Mouse (Mus musculus) liver, embryonic 12.5 days (tissue): ENCODE results near the gene Lrrc29. TPM values are rescaled to one million over a fixed set of nuclear protein-coding genes. Genes with fewer than 3 reads are reported as not detected.
A peak's percentile ranks its signal among the peaks of the same experiment; 100 is the strongest.

Source experiments
- ATAC-seq: fragments of 200-750 bp; cut with Nextera tagmentation; 2 replicates; pipeline ENCODE4 v1.8.0; 2017; ENCODE audit warnings: moderate number of reproducible peaks, mild to moderate bottlenecking, moderate library complexity
- H3K27ac ChIP-seq: fragments of 300-500 bp; sonication (generic); 2 replicates; pipeline ENCODE4 v1.5.1; 2016; ENCODE audit warnings: mild to moderate bottlenecking
- H3K27me3 ChIP-seq: fragments of 300-500 bp; sonication (generic); replicated peaks from 2 replicates; pipeline ENCODE4 v1.6.1; 2016; ENCODE audit warnings: mild to moderate bottlenecking, moderate library complexity
- H3K36me3 ChIP-seq: fragments of 300-500 bp; sonication (generic); 2 replicates; pipeline ENCODE4 v1.6.1; 2016; ENCODE audit warnings: mild to moderate bottlenecking, moderate library complexity
- H3K4me1 ChIP-seq: fragments of 300-500 bp; sonication (generic); 2 replicates; pipeline ENCODE4 v1.6.1; 2016
- H3K4me2 ChIP-seq: fragments of 300-500 bp; sonication (generic); 2 replicates; pipeline ENCODE4 v1.6.1; 2016; ENCODE audit warnings: mild to moderate bottlenecking, moderate library complexity
- H3K4me3 ChIP-seq: fragments of 300-500 bp; sonication (generic); 2 replicates; pipeline ENCODE4 v1.5.1; 2016; ENCODE audit warnings: mild to moderate bottlenecking, moderate library complexity
- H3K9ac ChIP-seq: fragments of 300-500 bp; sonication (generic); 2 replicates; pipeline ENCODE4 v1.6.1; 2016; ENCODE audit warnings: mild to moderate bottlenecking, moderate library complexity
- H3K9me3 ChIP-seq: fragments of 300-500 bp; sonication (generic); replicated peaks from 2 replicates; pipeline ENCODE4 v1.6.1; 2016; ENCODE audit warnings: mild to moderate bottlenecking, moderate library complexity
- WGBS: fragments of 180-500 bp; shearing (Covaris S2); methylation state at CpG from one replicate; pipeline ENCODE4 v1.1.7; 2016; ENCODE audit not compliant: insufficient replicate concordance; 5-methylcytosine and 5-hydroxymethylcytosine counted together
- polyA plus RNA-seq: library from polyadenylated mRNA; unstranded; fragments of >200 nt; fragmentation: Nextera tagmentation; extraction: Ambion mirVana; gene quantifications from 2 replicates; pipeline ENCODE4 v1.2.1, GENCODE M21; 2016

The Lrrc29 gene
- 9.9 and 10.0 TPM in 2 replicates for polyA plus RNA-seq

- WGBS, result under 1% methylated on average over 36 of the region's 36 CpGs
- Histone ChIP-seq H3K27ac (peak within 1 kb of the TSS; percentile 95), H3K4me1 (peaks cover 54% of the 10 kb centered on the region), H3K36me3 (peaks cover 53% of the 10 kb centered on the region), H3K4me3 (peak within 1 kb of the TSS; percentile 80), H3K4me2 (peak within 1 kb of the TSS; percentile 85), H3K9ac (peak within 1 kb of the TSS; percentile 85), H3K27me3 (no peaks in the 10 kb centered on the region), H3K9me3 (no peaks in the 10 kb centered on the region)
- ATAC-seq, result peak; percentile 77
These were observed at the start of gene Lrrc29, which contains the start of gene Tmem208 for GRCm38 (mm10) chr8:105326141-105326672. Lrrc29 (minus strand) TSS chr8:105326278. Tmem208 (plus strand) TSS chr8:105326354.

- H3K27ac ChIP-seq, result no peak overlapping the region
- peak overlapping the region; percentile 51 for H3K4me2 ChIP-seq
- H3K9ac ChIP-seq, result no peak overlapping the region
- peaks cover 22% of the 10 kb centered on the region for H3K27me3 ChIP-seq
- no peaks in the 10 kb centered on the region for H3K36me3 ChIP-seq
- peaks cover 20% of the 10 kb centered on the region for H3K4me1 ChIP-seq
- peak overlapping the region; percentile 20 for H3K4me3 ChIP-seq
- H3K9me3 ChIP-seq, result peaks cover 4% of the 10 kb centered on the region; the same call in 1 of the 2 replicates
- no peak for ATAC-seq
- WGBS, result 30% methylated on average over 33 of the region's 33 CpGs
These were observed 48.5 kb upstream of the Lrrc29 start for GRCm38 (mm10) chr8:105374513-105374966.

GRCm38 (mm10) chr8:105373032-105373431, 47.0 kb upstream of the Lrrc29 start, which contains the start of gene Plekhg4:
Plekhg4 (plus strand) TSS chr8:105373274.
- H3K27ac ChIP-seq, result no peak within 1 kb of the TSS
- H3K36me3 ChIP-seq, result no peaks in the 10 kb centered on the region
- H3K27me3 ChIP-seq, result peaks cover 16% of the 10 kb centered on the region
- peaks cover 4% of the 10 kb centered on the region; the same call in 1 of the 2 replicates for H3K9me3 ChIP-seq
- peaks cover 20% of the 10 kb centered on the region for H3K4me1 ChIP-seq
- H3K4me3 ChIP-seq, result no peak within 1 kb of the TSS
- no peak within 1 kb of the TSS for H3K9ac ChIP-seq
- no peak for ATAC-seq
- peak within 1 kb of the TSS; percentile 51; the same call in 1 of the 2 replicates for H3K4me2 ChIP-seq
- WGBS, result 38% methylated on average over 2 of the region's 2 CpGs

- peaks cover 20% of the 10 kb centered on the region for H3K4me1 ChIP-seq
- 69% methylated on average over 9 of the region's 9 CpGs for WGBS
- no peak overlapping the region for H3K9ac ChIP-seq
- H3K27me3 ChIP-seq, result peaks cover 14% of the 10 kb centered on the region
- H3K27ac ChIP-seq, result no peak overlapping the region
- no peak for ATAC-seq
- H3K9me3 ChIP-seq, result peaks cover 4% of the 10 kb centered on the region; the same call in 1 of the 2 replicates
- H3K36me3 ChIP-seq, result no peaks in the 10 kb centered on the region
- no peak overlapping the region for H3K4me2 ChIP-seq
- H3K4me3 ChIP-seq, result no peak overlapping the region
These were observed 46.4 kb upstream of the Lrrc29 start for GRCm38 (mm10) chr8:105372473-105372872.

GRCm38 (mm10) chr8:105367107-105367506, 41.0 kb upstream of the Lrrc29 start:
- no peak for ATAC-seq
- no peak overlapping the region for H3K27ac ChIP-seq
- H3K36me3 ChIP-seq, result no peaks in the 10 kb centered on the region
- no peak overlapping the region for H3K4me3 ChIP-seq
- WGBS, result 41% methylated on average over 2 of the region's 2 CpGs
- no peak overlapping the region for H3K9ac ChIP-seq
- H3K4me1 ChIP-seq, result no peaks in the 10 kb centered on the region
- no peak overlapping the region for H3K4me2 ChIP-seq
- H3K9me3 ChIP-seq, result no peaks in the 10 kb centered on the region
- peaks cover 4% of the 10 kb centered on the region for H3K27me3 ChIP-seq

GRCm38 (mm10) chr8:105361751-105362702, 35.9 kb upstream of the Lrrc29 start:
- H3K9me3 ChIP-seq, result no peaks in the 10 kb centered on the region
- no peak for ATAC-seq
- H3K36me3 ChIP-seq, result no peaks in the 10 kb centered on the region
- peaks cover 10% of the 10 kb centered on the region for H3K27me3 ChIP-seq
- H3K27ac ChIP-seq, result no peak overlapping the region
- H3K9ac ChIP-seq, result no peak overlapping the region
- 54% methylated on average over 12 of the region's 12 CpGs for WGBS
- no peaks in the 10 kb centered on the region for H3K4me1 ChIP-seq
- H3K4me3 ChIP-seq, result no peak overlapping the region
- H3K4me2 ChIP-seq, result no peak overlapping the region

- H3K9me3 ChIP-seq, result no peaks in the 10 kb centered on the region
- no peaks in the 10 kb centered on the region for H3K36me3 ChIP-seq
- no peak overlapping the region for H3K4me2 ChIP-seq
- 51% methylated on average over 4 of the region's 4 CpGs for WGBS
- peaks cover 9% of the 10 kb centered on the region for H3K4me1 ChIP-seq
- H3K27me3 ChIP-seq, result peaks cover 25% of the 10 kb centered on the region
- no peak for ATAC-seq
- H3K9ac ChIP-seq, result no peak overlapping the region
- no peak overlapping the region for H3K27ac ChIP-seq
- no peak overlapping the region for H3K4me3 ChIP-seq
These were observed 33.6 kb upstream of the Lrrc29 start for GRCm38 (mm10) chr8:105359646-105360045.

GRCm38 (mm10) chr8:105359208-105359607, 33.1 kb upstream of the Lrrc29 start:
- 67% methylated on average over 15 of the region's 15 CpGs for WGBS
- no peak for ATAC-seq
- H3K4me1 ChIP-seq, result peaks cover 9% of the 10 kb centered on the region

GRCm38 (mm10) chr8:105356681-105357080, 30.6 kb upstream of the Lrrc29 start:
- 80% methylated on average over 14 of the region's 14 CpGs for WGBS
- H3K36me3 ChIP-seq, result no peaks in the 10 kb centered on the region
- no peaks in the 10 kb centered on the region for H3K9me3 ChIP-seq
- H3K9ac ChIP-seq, result no peak overlapping the region
- no peak overlapping the region for H3K27ac ChIP-seq
- ATAC-seq, result no peak
- no peak overlapping the region for H3K4me3 ChIP-seq
- peaks cover 39% of the 10 kb centered on the region for H3K27me3 ChIP-seq
- peaks cover 9% of the 10 kb centered on the region for H3K4me1 ChIP-seq
- H3K4me2 ChIP-seq, result no peak overlapping the region

More at GRCm38 (mm10) chr8:105359208-105359607, 33.1 kb upstream of the Lrrc29 start:
- H3K9me3 ChIP-seq, result no peaks in the 10 kb centered on the region
- H3K36me3 ChIP-seq, result no peaks in the 10 kb centered on the region
- H3K27ac ChIP-seq, result no peak overlapping the region
- H3K4me2 ChIP-seq, result no peak overlapping the region
- H3K4me3 ChIP-seq, result no peak overlapping the region
- H3K27me3 ChIP-seq, result peaks cover 25% of the 10 kb centered on the region
- no peak overlapping the region for H3K9ac ChIP-seq

GRCm38 (mm10) chr8:105355179-105356024, 29.3 kb upstream of the Lrrc29 start:
- Histone ChIP-seq H3K9me3 (no peaks in the 10 kb centered on the region), H3K4me3 (no peak overlapping the region), H3K27ac (no peak overlapping the region), H3K4me1 (peaks cover 9% of the 10 kb centered on the region), H3K4me2 (no peak overlapping the region), H3K36me3 (no peaks in the 10 kb centered on the region), H3K9ac (no peak overlapping the region), H3K27me3 (peaks cover 52% of the 10 kb centered on the region)
- 0 out of 2 replicates have a peak, but pooled peaks have one; percentile 28 for ATAC-seq
- WGBS, result 42% methylated on average over 26 of the region's 26 CpGs

GRCm38 (mm10) chr8:105354549-105354948, 28.5 kb upstream of the Lrrc29 start:
- no peaks in the 10 kb centered on the region for H3K36me3 ChIP-seq
- H3K4me1 ChIP-seq, result peaks cover 9% of the 10 kb centered on the region
- H3K9me3 ChIP-seq, result no peaks in the 10 kb centered on the region
- H3K27me3 ChIP-seq, result peaks cover 60% of the 10 kb centered on the region
- no peak overlapping the region for H3K9ac ChIP-seq
- WGBS, result 79% methylated on average over 4 of the region's 4 CpGs
- H3K4me3 ChIP-seq, result no peak overlapping the region
- H3K4me2 ChIP-seq, result no peak overlapping the region
- no peak overlapping the region for H3K27ac ChIP-seq
- no peak for ATAC-seq
